Mouse (Mus musculus) limb, embryonic 12.5 days (tissue): ENCODE data around the gene Lmna. TPM values are rescaled to one million over a fixed set of nuclear protein-coding genes. Genes with fewer than 3 reads are reported as not detected.

Experiments
- ATAC-seq: fragments of 200-750 bp; cut with Nextera tagmentation; 2 replicates; pipeline ENCODE4 v1.8.0; 2017; ENCODE audit warnings: low read depth, moderate TSS enrichment; ENCODE audit not compliant: insufficient number of reproducible peaks, insufficient read depth, low FRiP score, low TSS enrichment
- H3K27ac ChIP-seq: fragments of 300-500 bp; sonication (generic); 2 replicates; pipeline ENCODE4 v1.5.1; 2016; ENCODE audit warnings: mild to moderate bottlenecking, moderate library complexity
- H3K27me3 ChIP-seq: fragments of 300-500 bp; sonication (generic); 2 replicates; pipeline ENCODE4 v1.6.1; 2016; ENCODE audit warnings: mild to moderate bottlenecking, moderate library complexity
- H3K36me3 ChIP-seq: fragments of 300-500 bp; sonication (generic); 2 replicates; pipeline ENCODE4 v1.6.1; 2016; ENCODE audit warnings: mild to moderate bottlenecking, moderate library complexity
- H3K4me1 ChIP-seq: fragments of 300-500 bp; sonication (generic); replicated peaks from 2 replicates; pipeline ENCODE4 v1.6.1; 2016
- H3K4me2 ChIP-seq: fragments of 300-500 bp; sonication (generic); 2 replicates; pipeline ENCODE4 v1.6.1; 2016; ENCODE audit warnings: mild to moderate bottlenecking, moderate library complexity
- H3K4me3 ChIP-seq: fragments of 300-500 bp; sonication (generic); replicated peaks from 2 replicates; pipeline ENCODE4 v1.5.1; 2016; ENCODE audit warnings: mild to moderate bottlenecking
- H3K9ac ChIP-seq: fragments of 300-500 bp; sonication (generic); replicated peaks from 2 replicates; pipeline ENCODE4 v1.6.1; 2016; ENCODE audit warnings: mild to moderate bottlenecking, moderate library complexity
- H3K9me3 ChIP-seq: fragments of 300-500 bp; sonication (generic); 2 replicates; pipeline ENCODE4 v1.6.1; 2016; ENCODE audit warnings: mild to moderate bottlenecking, moderate library complexity
- WGBS: fragments of 180-500 bp; shearing (Covaris S2); methylation state at CpG from one replicate; pipeline ENCODE4 v1.1.7; 2016; 5-methylcytosine and 5-hydroxymethylcytosine counted together
- polyA plus RNA-seq: library from polyadenylated mRNA; unstranded; fragments of >200 nt; fragmentation: Nextera tagmentation; extraction: Ambion mirVana; gene quantifications from 2 replicates; pipeline ENCODE4 v1.2.1, GENCODE M21; 2016

The Lmna gene
- polyA plus RNA-seq = 51.8 and 56.4 TPM in 2 replicates

DNA sequence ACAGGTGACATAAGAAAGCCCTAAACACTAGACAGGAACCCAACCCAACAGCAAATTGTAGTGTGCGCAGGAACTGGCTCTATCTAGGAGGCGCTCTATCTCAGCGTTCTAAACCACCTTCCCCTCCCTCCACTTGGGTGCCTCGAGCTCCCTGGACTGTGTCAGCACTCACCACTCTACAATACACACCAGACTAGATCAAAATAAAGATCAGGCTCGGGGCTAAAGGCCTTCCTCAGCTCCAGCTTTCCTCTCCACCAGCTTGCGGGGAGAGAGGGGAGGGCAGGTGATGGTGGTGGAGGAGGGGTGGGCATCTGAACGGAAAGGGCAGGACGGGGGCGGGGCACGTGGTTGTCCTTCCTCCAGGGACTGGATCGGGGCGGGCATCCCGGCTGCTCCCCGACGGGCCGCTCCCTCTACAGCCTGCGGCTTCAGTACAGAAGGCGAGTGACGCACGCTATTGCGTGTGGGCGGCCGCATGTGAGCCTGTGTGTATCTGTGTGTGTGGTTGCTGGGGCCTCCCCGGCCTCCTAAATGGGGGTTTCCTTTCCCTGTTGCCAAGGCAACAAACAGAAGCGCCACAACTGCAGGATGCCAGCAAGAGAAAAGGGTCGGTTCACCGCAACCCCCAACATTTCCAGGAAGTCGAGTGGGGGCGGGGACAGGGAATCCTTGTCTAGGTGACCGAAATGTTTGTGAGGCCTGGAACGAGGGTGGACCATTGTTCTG lies at the start of gene Lmna:
TSS of gene Lmna (minus strand) at position 265 of the 729 bp plus-strand sequence.
- peak within 1 kb of the TSS; percentile 37 for H3K4me3 ChIP-seq
- peak; percentile 94 for ATAC-seq
- peak within 1 kb of the TSS; percentile 97 for H3K27ac ChIP-seq
- no peaks in the 10 kb centered on the region for H3K36me3 ChIP-seq
- peak within 1 kb of the TSS; percentile 59 for H3K9ac ChIP-seq
- under 1% methylated on average over 31 of the region's 31 CpGs for WGBS
- H3K4me1 ChIP-seq = peaks cover 72% of the 10 kb centered on the region
- peak within 1 kb of the TSS; percentile 61 for H3K4me2 ChIP-seq
- H3K27me3 ChIP-seq = no peaks in the 10 kb centered on the region
- no peaks in the 10 kb centered on the region for H3K9me3 ChIP-seq

DNA sequence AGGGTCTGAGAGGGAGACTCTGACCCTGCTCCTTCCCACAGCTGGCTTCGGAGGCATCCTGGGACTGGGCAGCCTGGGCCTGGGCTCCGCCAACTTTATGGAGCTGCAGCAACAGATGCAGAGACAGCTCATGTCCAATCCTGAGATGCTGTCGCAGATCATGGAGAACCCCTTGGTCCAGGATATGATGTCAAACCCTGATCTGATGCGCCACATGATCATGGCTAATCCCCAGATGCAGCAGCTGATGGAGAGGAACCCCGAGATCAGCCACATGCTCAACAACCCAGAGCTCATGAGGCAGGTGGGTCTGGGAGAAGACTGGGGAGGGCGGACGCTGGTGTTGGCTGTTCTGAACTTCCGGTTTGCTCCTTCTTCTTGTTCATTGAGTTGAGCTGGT lies 46.9 kb upstream of the Lmna start:
- no peak for ATAC-seq
- Histone ChIP-seq H3K9me3 (no peaks in the 10 kb centered on the region), H3K27ac (no peak overlapping the region), H3K9ac (peak overlapping the region; percentile 12; the same call in 1 of the 2 replicates), H3K27me3 (no peaks in the 10 kb centered on the region), H3K4me2 (no peak overlapping the region), H3K4me1 (peaks cover 17% of the 10 kb centered on the region), H3K4me3 (no peak overlapping the region), H3K36me3 (peaks cover 63% of the 10 kb centered on the region)
- 94% methylated on average over 8 of the region's 8 CpGs for WGBS

DNA sequence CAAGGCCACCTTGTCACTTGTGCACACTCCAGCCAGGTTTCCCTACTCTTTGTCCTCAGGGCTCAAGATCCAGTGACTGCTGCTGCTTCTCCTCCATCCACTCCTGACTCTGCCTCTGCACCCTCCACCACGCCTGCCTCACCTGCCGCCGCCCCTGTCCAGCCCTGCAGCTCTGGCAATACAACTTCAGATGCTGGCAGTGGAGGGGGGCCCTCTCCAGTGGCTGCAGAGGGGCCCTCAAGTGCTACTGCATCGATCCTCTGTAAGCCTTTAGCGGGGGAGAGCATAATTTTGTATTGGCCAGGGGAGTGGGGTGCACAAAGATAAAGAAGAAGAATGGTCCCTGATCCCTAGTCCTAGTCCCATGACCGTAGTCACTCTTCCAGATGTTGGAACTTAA lies 46.0 kb upstream of the Lmna start:
- 0 out of 2 replicates have a peak overlapping the region, but pooled peaks have one; percentile 13 for H3K9ac ChIP-seq
- WGBS = 96% methylated on average over 6 of the region's 6 CpGs
- no peak overlapping the region for H3K27ac ChIP-seq
- no peak for ATAC-seq
- H3K4me1 ChIP-seq = peaks cover 20% of the 10 kb centered on the region
- no peak overlapping the region for H3K4me2 ChIP-seq
- H3K36me3 ChIP-seq = peaks cover 55% of the 10 kb centered on the region
- no peaks in the 10 kb centered on the region for H3K9me3 ChIP-seq
- no peak overlapping the region; the same call in 1 of the 2 replicates for H3K4me3 ChIP-seq
- H3K27me3 ChIP-seq = no peaks in the 10 kb centered on the region

DNA sequence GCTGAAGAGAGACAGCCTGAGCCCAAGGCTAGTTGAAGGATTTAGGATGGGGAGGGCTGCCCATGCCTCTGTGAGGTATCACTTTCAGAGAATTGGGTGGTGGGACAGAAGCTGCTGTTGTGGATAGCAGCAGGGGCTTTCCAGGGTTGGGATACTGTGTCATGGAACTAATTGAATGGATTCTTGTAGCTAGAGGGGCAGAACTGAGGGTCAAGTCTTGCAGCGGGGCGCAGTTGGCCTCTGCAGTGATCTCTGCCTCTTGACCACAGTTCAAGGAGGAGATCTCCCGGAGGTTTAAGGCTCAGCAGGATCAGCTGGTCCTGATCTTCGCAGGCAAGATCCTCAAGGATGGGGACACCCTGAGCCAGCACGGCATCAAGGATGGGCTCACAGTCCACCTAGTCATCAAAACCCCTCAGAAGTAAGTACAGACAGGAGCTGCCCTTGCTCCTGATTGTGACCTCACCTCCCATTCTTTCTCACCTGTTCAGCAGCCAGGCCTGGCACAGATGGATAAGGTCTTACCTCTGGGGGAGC lies 45.4 kb upstream of the Lmna start:
- Histone ChIP-seq H3K36me3 (peaks cover 49% of the 10 kb centered on the region), H3K4me1 (peaks cover 20% of the 10 kb centered on the region), H3K4me2 (peak overlapping the region; percentile 71), H3K27ac (no peak overlapping the region), H3K9me3 (no peaks in the 10 kb centered on the region), H3K4me3 (peak overlapping the region; percentile 9; the same call in 1 of the 2 replicates), H3K27me3 (no peaks in the 10 kb centered on the region), H3K9ac (no peak overlapping the region)
- ATAC-seq = no peak
- 95% methylated on average over 5 of the region's 5 CpGs for WGBS

DNA sequence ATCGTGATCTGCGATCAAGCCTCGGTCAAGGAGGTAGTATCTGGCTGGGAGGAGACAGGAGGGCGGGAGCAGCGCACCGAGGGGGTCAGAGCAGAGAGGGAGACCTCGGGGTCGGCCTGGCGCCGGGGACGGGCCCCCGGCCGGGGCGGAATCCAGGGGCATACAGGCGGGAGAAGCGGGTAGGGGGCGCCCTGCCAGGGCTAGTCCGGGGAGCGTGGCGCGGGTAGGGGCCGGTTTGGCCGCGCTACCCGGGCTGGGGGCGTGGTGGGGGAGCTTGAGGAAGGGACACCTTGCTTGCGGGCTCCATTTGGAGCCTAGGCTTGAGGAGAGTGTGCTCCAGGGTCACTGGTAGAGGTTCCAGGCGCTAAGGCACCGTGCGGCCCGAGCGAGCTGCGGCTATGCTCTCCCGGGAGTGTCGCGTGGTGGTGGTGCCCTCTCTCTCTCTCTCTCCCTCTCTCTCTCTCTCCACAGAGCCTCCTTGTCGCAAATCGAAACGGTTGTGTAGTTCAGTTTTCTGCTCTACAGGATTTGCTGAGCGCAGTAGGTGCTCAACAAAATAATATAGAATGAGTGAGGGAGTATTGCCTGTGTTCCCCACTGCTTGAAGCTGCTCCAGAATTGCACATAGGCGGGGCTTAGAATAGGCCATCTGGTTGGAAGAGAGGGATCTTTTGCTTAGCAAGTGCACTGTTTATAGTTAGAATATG lies 44.3 kb upstream of the Lmna start:
- peak overlapping the region; percentile 86 for H3K4me3 ChIP-seq
- H3K4me1 ChIP-seq = peaks cover 20% of the 10 kb centered on the region
- peak; percentile 26 for ATAC-seq
- peak overlapping the region; percentile 95 for H3K27ac ChIP-seq
- no peaks in the 10 kb centered on the region for H3K9me3 ChIP-seq
- under 1% methylated on average over 38 of the region's 41 CpGs for WGBS
- peak overlapping the region; percentile 71 for H3K4me2 ChIP-seq
- peaks cover 38% of the 10 kb centered on the region for H3K36me3 ChIP-seq
- peak overlapping the region; percentile 86 for H3K9ac ChIP-seq
- no peaks in the 10 kb centered on the region for H3K27me3 ChIP-seq

DNA sequence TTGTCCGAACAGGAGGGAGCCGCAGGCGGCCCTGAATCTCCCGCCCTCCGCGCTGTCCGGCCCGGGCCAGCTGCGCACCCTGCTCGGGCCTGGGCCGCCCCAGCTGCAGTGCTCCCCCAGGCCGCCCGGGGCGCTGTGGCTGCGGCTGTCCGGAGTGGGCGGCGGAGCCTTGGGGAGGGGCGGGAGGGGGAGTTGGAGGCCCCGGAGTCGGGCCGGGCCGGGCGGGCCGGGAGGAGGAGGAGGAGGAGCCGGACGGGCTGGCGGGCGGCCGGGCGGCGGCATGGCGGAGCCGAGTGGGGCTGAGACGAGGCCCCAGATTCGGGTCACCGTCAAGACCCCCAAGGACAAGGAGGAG lies 43.7 kb upstream of the Lmna start, which contains the start of gene Ubqln4:
TSS of gene Ubqln4 (plus strand) at position 234 of the 355 bp plus-strand sequence.
- peaks cover 20% of the 10 kb centered on the region for H3K4me1 ChIP-seq
- no peaks in the 10 kb centered on the region for H3K27me3 ChIP-seq
- H3K9me3 ChIP-seq = no peaks in the 10 kb centered on the region
- peak within 1 kb of the TSS; percentile 86 for H3K9ac ChIP-seq
- H3K4me2 ChIP-seq = peak within 1 kb of the TSS; percentile 71
- WGBS = under 1% methylated on average over 25 of the region's 37 CpGs
- peak within 1 kb of the TSS; percentile 86 for H3K4me3 ChIP-seq
- H3K27ac ChIP-seq = peak within 1 kb of the TSS; percentile 95
- peaks cover 32% of the 10 kb centered on the region for H3K36me3 ChIP-seq
- peak; percentile 79 for ATAC-seq

DNA sequence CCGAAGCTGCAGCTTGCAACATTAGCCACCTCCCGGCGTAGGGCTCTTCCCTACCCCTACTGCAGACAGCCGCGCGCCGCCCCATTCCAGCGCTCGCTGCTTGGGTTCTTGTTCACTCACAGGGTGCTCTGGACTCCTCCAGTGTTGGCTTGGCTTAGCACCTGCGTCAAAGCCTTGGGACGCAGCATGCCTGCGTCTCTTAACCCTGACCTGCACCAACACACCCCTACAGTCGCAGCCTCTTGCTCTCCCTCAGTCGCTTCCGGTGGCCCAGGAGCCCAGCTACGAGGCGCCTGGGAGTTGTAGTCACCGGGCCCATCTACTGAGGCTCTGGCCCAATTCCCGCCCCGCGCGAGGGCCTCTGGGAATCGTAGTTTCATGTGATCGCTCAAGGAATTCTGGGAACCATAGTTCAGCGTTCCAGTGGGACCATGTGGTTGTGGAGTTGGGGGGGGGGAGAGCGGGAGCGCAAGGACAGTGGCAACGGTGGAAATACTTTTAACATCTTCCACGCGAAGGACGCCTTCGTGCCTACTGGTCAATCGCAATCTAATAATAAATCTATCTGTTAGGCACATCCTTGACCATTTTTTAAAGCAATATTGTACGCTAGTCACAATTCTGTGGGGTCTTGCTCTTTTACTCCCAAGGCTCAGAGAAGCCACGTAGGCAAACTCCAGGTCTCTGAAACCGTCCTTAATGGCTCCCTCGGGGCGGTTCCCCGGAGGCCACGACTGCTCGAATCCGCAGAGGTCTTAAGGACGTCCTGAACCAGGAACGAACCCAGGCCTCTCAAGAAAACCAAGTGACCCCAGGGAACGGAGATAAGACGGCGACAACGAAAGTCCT lies 43.1 kb upstream of the Lmna start, which contains the start of gene Lamtor2:
TSS of gene Lamtor2 (minus strand) at position 399 of the 849 bp plus-strand sequence.
- Histone ChIP-seq H3K9ac (peak within 1 kb of the TSS; percentile 86), H3K9me3 (no peaks in the 10 kb centered on the region), H3K36me3 (peaks cover 26% of the 10 kb centered on the region), H3K4me3 (peak within 1 kb of the TSS; percentile 86), H3K27me3 (no peaks in the 10 kb centered on the region), H3K4me2 (peak within 1 kb of the TSS; percentile 71), H3K27ac (peak within 1 kb of the TSS; percentile 95), H3K4me1 (peaks cover 22% of the 10 kb centered on the region)
- ATAC-seq = peak; percentile 90
- WGBS = under 1% methylated on average over 48 of the region's 48 CpGs

DNA sequence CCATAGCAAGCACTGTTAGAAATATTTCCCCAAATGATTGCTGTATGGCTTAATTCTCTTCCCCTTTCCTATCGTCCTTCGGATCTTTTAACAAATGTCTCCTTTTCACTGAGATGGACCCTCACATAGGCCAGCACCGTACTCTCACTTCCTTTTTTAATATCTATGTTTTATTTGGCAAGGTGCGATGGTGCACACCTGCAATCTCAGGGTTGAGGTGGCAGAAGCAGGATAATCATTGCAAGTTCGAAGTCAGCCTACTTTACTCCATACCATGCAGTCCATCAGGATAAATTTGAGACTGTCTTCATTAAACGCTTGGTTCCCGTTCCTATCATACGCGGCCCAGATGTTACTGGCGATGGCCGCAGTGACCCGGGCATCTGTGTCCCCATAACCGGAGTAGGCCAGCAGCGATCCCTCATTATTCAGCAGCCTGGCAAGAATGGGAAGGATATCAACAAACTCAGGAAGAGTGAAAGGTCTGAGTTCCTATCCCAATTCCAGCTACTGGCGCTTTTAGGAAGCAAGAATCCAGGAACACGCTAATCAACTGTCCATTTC lies 42.4 kb upstream of the Lmna start:
- peaks cover 22% of the 10 kb centered on the region for H3K4me1 ChIP-seq
- no peak for ATAC-seq
- peak overlapping the region; percentile 60 for H3K9ac ChIP-seq
- peaks cover 19% of the 10 kb centered on the region for H3K36me3 ChIP-seq
- H3K27ac ChIP-seq = peak overlapping the region; percentile 74
- no peaks in the 10 kb centered on the region for H3K9me3 ChIP-seq
- 24% methylated on average over 16 of the region's 16 CpGs for WGBS
- peak overlapping the region; percentile 71 for H3K4me2 ChIP-seq
- H3K27me3 ChIP-seq = no peaks in the 10 kb centered on the region
- H3K4me3 ChIP-seq = peak overlapping the region; percentile 86

DNA sequence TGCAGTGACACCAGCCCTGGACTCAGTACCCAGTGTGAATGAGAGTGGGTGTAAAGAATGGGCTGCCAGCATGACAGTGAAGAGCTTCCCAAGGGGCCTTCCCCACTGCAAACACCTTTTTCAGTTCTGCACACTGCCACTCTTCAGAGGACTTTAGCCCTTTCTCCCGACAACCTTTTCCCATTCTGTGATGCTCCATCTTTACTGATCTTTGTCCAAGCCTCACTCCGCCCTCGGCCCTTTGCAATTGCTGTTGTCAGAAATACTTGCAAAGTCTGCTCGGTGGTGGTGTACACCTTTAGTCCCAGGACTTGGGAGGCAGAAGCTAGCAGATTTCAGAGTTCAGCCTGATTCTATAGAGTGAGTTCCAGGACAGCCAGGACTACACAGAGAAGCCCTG lies 41.8 kb upstream of the Lmna start:
- Histone ChIP-seq H3K4me2 (peak overlapping the region; percentile 71), H3K9ac (peak overlapping the region; percentile 60; the same call in 1 of the 2 replicates), H3K27ac (0 out of 2 replicates have a peak overlapping the region, but pooled peaks have one; percentile 17), H3K27me3 (no peaks in the 10 kb centered on the region), H3K9me3 (no peaks in the 10 kb centered on the region), H3K36me3 (peaks cover 13% of the 10 kb centered on the region), H3K4me3 (peak overlapping the region; percentile 86), H3K4me1 (peaks cover 22% of the 10 kb centered on the region)
- ATAC-seq = no peak
- WGBS = 90% methylated on average over 4 of the region's 4 CpGs

DNA sequence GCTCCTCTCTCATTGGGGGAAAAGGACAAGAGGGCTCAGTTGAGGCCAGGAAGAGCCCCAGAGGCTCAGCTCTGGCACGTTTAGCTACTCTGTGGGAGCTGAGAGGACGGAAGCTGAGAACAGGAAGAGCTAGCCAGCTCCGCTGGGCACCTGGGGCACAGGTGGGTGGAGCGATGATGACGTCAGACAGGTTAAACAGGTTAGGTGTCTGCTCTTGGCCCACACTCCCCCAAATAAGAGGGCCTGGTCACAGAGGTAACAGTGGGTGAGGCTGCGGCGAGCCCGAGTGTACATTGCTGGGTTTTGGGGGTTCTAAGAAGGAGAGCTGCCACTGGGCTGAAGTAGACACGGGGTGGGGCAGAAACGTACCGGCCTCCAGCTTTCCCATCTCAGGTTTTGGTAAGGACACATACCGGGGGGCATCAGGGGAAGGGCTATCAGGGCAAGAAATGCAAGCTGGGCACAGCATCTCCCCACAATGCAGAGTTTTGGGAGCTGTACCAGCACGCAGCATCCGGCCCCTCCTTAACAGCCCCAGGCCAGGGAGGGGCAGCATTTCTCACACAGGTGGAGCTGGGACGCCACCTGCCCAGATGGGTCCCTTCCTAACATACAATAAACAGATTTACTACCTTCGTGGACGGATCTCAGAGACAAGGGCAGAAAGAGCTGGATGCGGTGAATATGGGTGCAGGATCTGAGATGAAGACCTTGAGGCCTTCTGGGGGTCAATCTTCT lies 38.6 kb upstream of the Lmna start, which contains the start of gene Rab25:
TSS of gene Rab25 (minus strand) at position 121 of the 738 bp plus-strand sequence.
- no peak for ATAC-seq
- Histone ChIP-seq H3K27ac (peak within 1 kb of the TSS; percentile 7; the same call in 1 of the 2 replicates), H3K4me3 (0 out of 2 replicates have a peak within 1 kb of the TSS, but pooled peaks have one; percentile 3), H3K27me3 (no peaks in the 10 kb centered on the region), H3K4me1 (peaks cover 20% of the 10 kb centered on the region), H3K9ac (no peak within 1 kb of the TSS), H3K4me2 (no peak within 1 kb of the TSS), H3K9me3 (no peaks in the 10 kb centered on the region), H3K36me3 (no peaks in the 10 kb centered on the region)
- WGBS = 42% methylated on average over 18 of the region's 18 CpGs
